Mouse (Mus musculus): ENCODE data around the gene Grm7.

- no peak for TF ChIP-seq MAFK (IDR thresholded peaks at IDR 0.05; ENCODE audit: insufficient read depth, low read depth, low read length)
- no peak for TF ChIP-seq HCFC1 (IDR thresholded peaks at IDR 0.05; ENCODE audit: borderline replicate concordance, insufficient read depth, low read length)
- no peak for TF ChIP-seq CHD2 (IDR thresholded peaks at IDR 0.05; ENCODE audit: low read depth, low read length)
- TF ChIP-seq ZNF384 (IDR thresholded peaks at IDR 0.05; ENCODE audit: low read depth, low read length) = no peak
Observed at GRCm38 (mm10) chr6:111039099-111039498, 393.7 kb downstream of the Grm7 start.
